ENCODE assay signal across 24 mouse cellular contexts in genomic region chr10:17352202-17352994, GRCm38 (mm10).
DNase-seq lines count a peak whose midpoint lies in the region; ATAC-seq and TF ChIP-seq lines count a peak whose summit lies in the region.
"Had no signal": no experiment of that assay in that cellular context is flagged by ENCODE, and none has a peak within 500 bp of the region (broad histone marks: within the 10 kb centered on the region; RNA-seq: fewer than 3 reads in every experiment).

No protein-coding gene starts in this region.

- DNase-seq in embryo, embryonic 9.5 days (ENCODE audit: extremely low spot score), result peak; percentile 13
- no peak for DNase-seq in embryo, embryonic 10.5 days (ENCODE audit: low spot score)
- peak; percentile 3 for DNase-seq in heart, postnatal 0 days (ENCODE audit: low spot score)
- peak; percentile 16 for DNase-seq in hindbrain, postnatal 0 days (ENCODE audit: low spot score)
- DNase-seq in midbrain, postnatal 0 days (ENCODE audit: low spot score), result peak; percentile 32
- DNase-seq in liver, postnatal 0 days, result no peak
- no peak for DNase-seq in urinary bladder, postnatal 36 days (ENCODE audit: low spot score in 2 of 2)
- DNase-seq: adrenal gland, postnatal 14 days; cerebellum, adult 8-10 months; gastrocnemius, postnatal 25 days; kidney, adult 9 months; liver; lung, postnatal 4 days; right cerebral cortex, adult 18-20 months; thymus, adult 2 months had no signal

- ATAC-seq in heart, postnatal 0 days (ENCODE audit: insufficient read depth, low read depth), result no peak
- no peak for ATAC-seq in heart, embryonic 11.5 days (replicated peaks; ENCODE audit: insufficient number of reproducible peaks, low FRiP score, low TSS enrichment)
- 0 out of 2 replicates have a peak, but pooled peaks have one; percentile 56 for ATAC-seq in hindbrain, postnatal 0 days
- ATAC-seq in midbrain, postnatal 0 days (ENCODE audit: low FRiP score), result no peak
- no peak for ATAC-seq in liver, postnatal 0 days
- ATAC-seq: activated CD4-positive, CD25-positive, alpha-beta regulatory T cell, adult 4 months; intestine, embryonic 16.5 days had no signal

- H3K4me2 ChIP-seq in heart, postnatal 0 days (ENCODE audit: low read depth, low read length), result no peak overlapping the region
- H3K4me2 ChIP-seq in heart, embryonic 11.5 days, result no peak overlapping the region
- no peak overlapping the region for H3K4me2 ChIP-seq in hindbrain, postnatal 0 days (ENCODE audit: low read depth, low read length)
- H3K4me2 ChIP-seq in midbrain, postnatal 0 days (ENCODE audit: low read depth, low read length, poor library complexity, severe bottlenecking), result no peak overlapping the region
- no peak overlapping the region for H3K4me2 ChIP-seq in liver, postnatal 0 days (ENCODE audit: low read depth, low read length)
- H3K4me2 ChIP-seq: heart, embryonic 15.5 days; liver, embryonic 15.5 days had no signal

- no peak for TF ChIP-seq EP300 in heart, postnatal 0 days (IDR thresholded peaks at IDR 0.05; ENCODE audit: low read depth)
- no peak for TF ChIP-seq EP300 in liver, postnatal 0 days (IDR thresholded peaks at IDR 0.05; ENCODE audit: low read depth)

- TF ChIP-seq CTCF in heart, postnatal 0 days (IDR thresholded peaks at IDR 0.05; ENCODE audit: low read depth), result no peak
- TF ChIP-seq CTCF in hindbrain, postnatal 0 days (IDR thresholded peaks at IDR 0.05; ENCODE audit: low read depth), result no peak
- no peak for TF ChIP-seq CTCF in midbrain, postnatal 0 days (IDR thresholded peaks at IDR 0.05)
- TF ChIP-seq CTCF in liver, postnatal 0 days (IDR thresholded peaks at IDR 0.05; ENCODE audit: low read depth), result no peak

- no peak overlapping the region for H3K27ac ChIP-seq in heart, postnatal 0 days (ENCODE audit: low read depth)
- no peak overlapping the region for H3K27ac ChIP-seq in heart, embryonic 11.5 days (ENCODE audit: low read depth, low read length)
- H3K27ac ChIP-seq in hindbrain, postnatal 0 days, result no peak overlapping the region
- H3K27ac ChIP-seq in midbrain, postnatal 0 days (ENCODE audit: low read depth, low read length), result no peak overlapping the region
- no peak overlapping the region for H3K27ac ChIP-seq in liver, postnatal 0 days (ENCODE audit: low read depth)
- H3K27ac ChIP-seq: embryonic facial prominence, embryonic 10.5 days; heart, embryonic 15.5 days; layer of hippocampus, adult 2 months; limb, embryonic 10.5 days; liver, embryonic 15.5 days had no signal

- no peak overlapping the region for H3K4me3 ChIP-seq in heart, postnatal 0 days (ENCODE audit: low read depth, low read length)
- H3K4me3 ChIP-seq in heart, embryonic 11.5 days (ENCODE audit: low read depth, low read length), result no peak overlapping the region
- no peak overlapping the region for H3K4me3 ChIP-seq in hindbrain, postnatal 0 days (ENCODE audit: low read length)
- no peak overlapping the region for H3K4me3 ChIP-seq in midbrain, postnatal 0 days (ENCODE audit: low read depth, low read length)
- no peak overlapping the region for H3K4me3 ChIP-seq in liver, postnatal 0 days (ENCODE audit: low read depth, low read length)
- H3K4me3 ChIP-seq: embryonic facial prominence, embryonic 10.5 days; heart, embryonic 15.5 days; layer of hippocampus, adult 2 months; limb, embryonic 10.5 days; liver, embryonic 15.5 days; myocyte had no signal

- no peaks in the 10 kb centered on the region for H3K36me3 ChIP-seq in heart, postnatal 0 days (replicated peaks; ENCODE audit: control insufficient read depth, insufficient read depth, low read length)
- no peaks in the 10 kb centered on the region for H3K36me3 ChIP-seq in heart, embryonic 11.5 days (ENCODE audit: control insufficient read depth, insufficient read depth, low read length)
- no peaks in the 10 kb centered on the region for H3K36me3 ChIP-seq in hindbrain, postnatal 0 days (ENCODE audit: insufficient read depth, low read length)
- H3K36me3 ChIP-seq in midbrain, postnatal 0 days (ENCODE audit: insufficient read depth, low read length), result no peaks in the 10 kb centered on the region
- no peaks in the 10 kb centered on the region for H3K36me3 ChIP-seq in liver, postnatal 0 days (replicated peaks; ENCODE audit: insufficient read depth, low read length)
- H3K36me3 ChIP-seq: embryonic facial prominence, embryonic 10.5 days; heart, embryonic 15.5 days; limb, embryonic 10.5 days; liver, embryonic 15.5 days had no signal

- H3K4me1 ChIP-seq in heart, postnatal 0 days (ENCODE audit: control insufficient read depth, insufficient read depth), result 0 out of 2 replicates have a peak, but pooled peaks cover 7% of the 10 kb centered on the region
- H3K4me1 ChIP-seq in heart, embryonic 11.5 days (ENCODE audit: control insufficient read depth, insufficient read depth, low read length), result no peaks in the 10 kb centered on the region
- H3K4me1 ChIP-seq in hindbrain, postnatal 0 days (ENCODE audit: insufficient read depth, low read length), result peaks cover 5% of the 10 kb centered on the region; the same call in 1 of the 2 replicates
- no peaks in the 10 kb centered on the region for H3K4me1 ChIP-seq in midbrain, postnatal 0 days (ENCODE audit: insufficient read depth, low read length)
- 0 out of 2 replicates have a peak, but pooled peaks cover 2% of the 10 kb centered on the region for H3K4me1 ChIP-seq in liver, postnatal 0 days (ENCODE audit: insufficient read depth)
- H3K4me1 ChIP-seq: heart, embryonic 15.5 days; liver, embryonic 15.5 days had no signal

- no peak overlapping the region for H3K9ac ChIP-seq in heart, postnatal 0 days (replicated peaks; ENCODE audit: low read depth, low read length)
- H3K9ac ChIP-seq in heart, embryonic 11.5 days (ENCODE audit: low read depth, low read length), result no peak overlapping the region
- no peak overlapping the region for H3K9ac ChIP-seq in hindbrain, postnatal 0 days (replicated peaks; ENCODE audit: low read length)
- no peak overlapping the region for H3K9ac ChIP-seq in midbrain, postnatal 0 days (replicated peaks; ENCODE audit: low read length, poor library complexity, severe bottlenecking)
- H3K9ac ChIP-seq in liver, postnatal 0 days (replicated peaks), result no peak overlapping the region
- H3K9ac ChIP-seq: heart, embryonic 15.5 days; liver, embryonic 15.5 days had no signal

- no peaks in the 10 kb centered on the region for H3K9me3 ChIP-seq in heart, postnatal 0 days (replicated peaks; ENCODE audit: control insufficient read depth, low read length)
- H3K9me3 ChIP-seq in heart, embryonic 11.5 days (replicated peaks; ENCODE audit: control insufficient read depth, low read length), result no peaks in the 10 kb centered on the region
- no peaks in the 10 kb centered on the region for H3K9me3 ChIP-seq in hindbrain, postnatal 0 days (ENCODE audit: low read length)
- no peaks in the 10 kb centered on the region for H3K9me3 ChIP-seq in midbrain, postnatal 0 days (ENCODE audit: low read length)
- H3K9me3 ChIP-seq in liver, postnatal 0 days (ENCODE audit: low read length), result no peaks in the 10 kb centered on the region
- H3K9me3 ChIP-seq: embryonic facial prominence, embryonic 10.5 days; heart, embryonic 15.5 days; limb, embryonic 10.5 days; liver, embryonic 15.5 days had no signal

- WGBS in heart, postnatal 0 days, result 88% methylated on average over 14 of the region's 14 CpGs
- 80% methylated on average over 14 of the region's 14 CpGs for WGBS in heart, embryonic 11.5 days (ENCODE audit: insufficient replicate concordance)
- WGBS in hindbrain, postnatal 0 days, result 36% methylated on average over 14 of the region's 14 CpGs
- WGBS in midbrain, postnatal 0 days, result 36% methylated on average over 14 of the region's 14 CpGs
- 83% methylated on average over 14 of the region's 14 CpGs for WGBS in liver, postnatal 0 days (ENCODE audit: insufficient replicate concordance)

- no peaks in the 10 kb centered on the region for H3K27me3 ChIP-seq in heart, postnatal 0 days (ENCODE audit: control insufficient read depth, insufficient read depth, low read length)
- no peaks in the 10 kb centered on the region for H3K27me3 ChIP-seq in heart, embryonic 11.5 days (ENCODE audit: control insufficient read depth, insufficient read depth, low read length)
- no peaks in the 10 kb centered on the region for H3K27me3 ChIP-seq in hindbrain, postnatal 0 days (ENCODE audit: insufficient read depth, low read length)
- H3K27me3 ChIP-seq in midbrain, postnatal 0 days (ENCODE audit: insufficient read depth, low read length), result no peaks in the 10 kb centered on the region
- H3K27me3 ChIP-seq in liver, postnatal 0 days (ENCODE audit: insufficient read depth, low read length), result no peaks in the 10 kb centered on the region
- H3K27me3 ChIP-seq: heart, embryonic 15.5 days; liver, embryonic 15.5 days had no signal

Comparison
In these comparisons a context has a peak if more than half of its experiments do, and no peak if none do; other contexts are left out.
1. DNase-seq: peak in embryo, embryonic 9.5 days (single experiment), heart, postnatal 0 days (single experiment), hindbrain, postnatal 0 days (single experiment) and midbrain, postnatal 0 days (single experiment); none in embryo, embryonic 10.5 days (single experiment), liver, postnatal 0 days (single experiment) and urinary bladder, postnatal 36 days (0 of 2).